Mouse (Mus musculus) forebrain, embryonic 15.5 days (tissue): ENCODE results near the gene Fmod. TPM values are rescaled to one million over a fixed set of nuclear protein-coding genes. Genes with fewer than 3 reads are reported as not detected.

Experiments used
- ATAC-seq: fragments of 200-750 bp; cut with Nextera tagmentation; replicated peaks from 2 replicates; pipeline ENCODE4 v1.8.0; 2017; ENCODE audit warnings: mild to moderate bottlenecking, moderate TSS enrichment, moderate library complexity
- H3K27ac ChIP-seq: fragments of 300-500 bp; sonication (generic); replicated peaks from 2 replicates; pipeline ENCODE4 v1.5.1; 2015; ENCODE audit warnings: mild to moderate bottlenecking, inconsistent platforms
- H3K27me3 ChIP-seq: fragments of 300-500 bp; sonication (generic); 2 replicates; pipeline ENCODE4 v1.6.1; 2015; ENCODE audit warnings: inconsistent platforms
- H3K36me3 ChIP-seq: fragments of 300-500 bp; sonication (generic); 2 replicates; pipeline ENCODE4 v1.6.1; 2015; ENCODE audit warnings: mild to moderate bottlenecking, inconsistent platforms
- H3K4me1 ChIP-seq: fragments of 300-500 bp; sonication (generic); 2 replicates; pipeline ENCODE4 v1.6.1; 2015; ENCODE audit warnings: inconsistent platforms
- H3K4me2 ChIP-seq: fragments of 300-500 bp; sonication (generic); replicated peaks from 2 replicates; pipeline ENCODE4 v1.6.1; 2015; ENCODE audit warnings: mild to moderate bottlenecking, inconsistent platforms
- H3K4me3 ChIP-seq: fragments of 300-500 bp; sonication (generic); 2 replicates; pipeline ENCODE4 v1.5.1; 2015; ENCODE audit warnings: mild to moderate bottlenecking, inconsistent platforms
- H3K9ac ChIP-seq: fragments of 300-500 bp; sonication (generic); replicated peaks from 2 replicates; pipeline ENCODE4 v1.6.1; 2015; ENCODE audit warnings: mild to moderate bottlenecking, inconsistent platforms
- H3K9me3 ChIP-seq: fragments of 300-500 bp; sonication (generic); 2 replicates; pipeline ENCODE4 v1.6.1; 2016; ENCODE audit warnings: inconsistent platforms
- WGBS: fragments of 180-500 bp; shearing (Covaris S2); methylation state at CpG from one replicate; pipeline ENCODE4 v1.1.7; 2015; ENCODE audit warnings: mixed read lengths; 5-methylcytosine and 5-hydroxymethylcytosine counted together
- polyA plus RNA-seq: library from polyadenylated mRNA; unstranded; fragments of >200 nt; fragmentation: Nextera tagmentation; extraction: Ambion mirVana; gene quantifications from 2 replicates; pipeline ENCODE4 v1.2.1, GENCODE M21; 2015

Fmod gene
- polyA plus RNA-seq, 1 experiment from 2014 or later = 4.2 TPM

GRCm38 (mm10) chr1:134057736-134058135 lies 20.7 kb downstream of the Fmod start:
- no peaks in the 10 kb centered on the region for H3K36me3 ChIP-seq
- H3K4me1 ChIP-seq = peaks cover 29% of the 10 kb centered on the region
- H3K27ac ChIP-seq = no peak overlapping the region
- 86% methylated on average over 8 of the region's 8 CpGs for WGBS
- no peaks in the 10 kb centered on the region for H3K27me3 ChIP-seq
- no peak for ATAC-seq
- no peaks in the 10 kb centered on the region for H3K9me3 ChIP-seq
- H3K9ac ChIP-seq = no peak overlapping the region
- no peak overlapping the region for H3K4me2 ChIP-seq
- no peak overlapping the region for H3K4me3 ChIP-seq

GRCm38 (mm10) chr1:134058870-134059269 lies 21.8 kb downstream of the Fmod start:
- H3K4me2 ChIP-seq = no peak overlapping the region
- H3K27ac ChIP-seq = no peak overlapping the region
- H3K4me3 ChIP-seq = no peak overlapping the region
- no peaks in the 10 kb centered on the region for H3K36me3 ChIP-seq
- no peak for ATAC-seq
- peaks cover 41% of the 10 kb centered on the region for H3K4me1 ChIP-seq
- H3K9ac ChIP-seq = no peak overlapping the region
- 66% methylated on average over 6 of the region's 6 CpGs for whole genome bisulfite sequencing
- H3K9me3 ChIP-seq = no peaks in the 10 kb centered on the region
- H3K27me3 ChIP-seq = no peaks in the 10 kb centered on the region

GRCm38 (mm10) chr1:134059739-134060695 lies 23.0 kb downstream of the Fmod start:
- Histone ChIP-seq H3K9me3 (no peaks in the 10 kb centered on the region), H3K9ac (peak overlapping the region; percentile 47; the same call in 1 of the 2 replicates), H3K36me3 (no peaks in the 10 kb centered on the region), H3K27ac (peak overlapping the region; percentile 98), H3K4me3 (peak overlapping the region; percentile 40), H3K4me1 (peaks cover 52% of the 10 kb centered on the region), H3K27me3 (no peaks in the 10 kb centered on the region), H3K4me2 (peak overlapping the region; percentile 66)
- 65% methylated on average over 16 of the region's 16 CpGs for WGBS
- no peak for ATAC-seq

GRCm38 (mm10) chr1:134060849-134061569 lies 24.0 kb downstream of the Fmod start:
- Histone ChIP-seq H3K9me3 (no peaks in the 10 kb centered on the region), H3K4me3 (peak overlapping the region; percentile 40), H3K27ac (peak overlapping the region; percentile 98), H3K4me1 (peaks cover 56% of the 10 kb centered on the region), H3K27me3 (no peaks in the 10 kb centered on the region), H3K4me2 (peak overlapping the region; percentile 66), H3K36me3 (no peaks in the 10 kb centered on the region), H3K9ac (peak overlapping the region; percentile 47)
- ATAC-seq = peak; percentile 85
- WGBS = under 1% methylated on average over 31 of the region's 31 CpGs

GRCm38 (mm10) chr1:134061915-134062314 lies 24.9 kb downstream of the Fmod start:
- H3K4me3 ChIP-seq = no peak overlapping the region
- ATAC-seq = no peak
- H3K27me3 ChIP-seq = no peaks in the 10 kb centered on the region

GRCm38 (mm10) chr1:134062411-134063085 lies 25.5 kb downstream of the Fmod start:
- H3K4me1 ChIP-seq = peaks cover 67% of the 10 kb centered on the region
- H3K4me3 ChIP-seq = peak overlapping the region; percentile 16
- peak; percentile 63 for ATAC-seq
- H3K4me2 ChIP-seq = peak overlapping the region; percentile 36
- H3K27me3 ChIP-seq = no peaks in the 10 kb centered on the region
- no peaks in the 10 kb centered on the region for H3K9me3 ChIP-seq
- WGBS = 3% methylated on average over 11 of the region's 11 CpGs
- H3K27ac ChIP-seq = peak overlapping the region; percentile 98
- no peak overlapping the region for H3K9ac ChIP-seq
- H3K36me3 ChIP-seq = no peaks in the 10 kb centered on the region

More at GRCm38 (mm10) chr1:134061915-134062314, 24.9 kb downstream of the Fmod start:
- Histone ChIP-seq H3K9me3 (no peaks in the 10 kb centered on the region), H3K4me1 (peaks cover 63% of the 10 kb centered on the region), H3K9ac (no peak overlapping the region), H3K27ac (peak overlapping the region; percentile 98), H3K36me3 (no peaks in the 10 kb centered on the region), H3K4me2 (no peak overlapping the region)
- 25% methylated on average over 3 of the region's 3 CpGs for WGBS

- Histone ChIP-seq H3K4me2 (peak overlapping the region; percentile 36), H3K9me3 (no peaks in the 10 kb centered on the region), H3K9ac (0 out of 2 replicates have a peak overlapping the region, but pooled peaks have one; percentile 17), H3K4me1 (peaks cover 67% of the 10 kb centered on the region), H3K4me3 (peak overlapping the region; percentile 16), H3K27me3 (no peaks in the 10 kb centered on the region), H3K27ac (peak overlapping the region; percentile 98), H3K36me3 (no peaks in the 10 kb centered on the region)
- ATAC-seq = peak; percentile 78
- 2% methylated on average over 33 of the region's 33 CpGs for WGBS
These were observed 26.2 kb downstream of the Fmod start for GRCm38 (mm10) chr1:134063086-134063772.

DNA sequence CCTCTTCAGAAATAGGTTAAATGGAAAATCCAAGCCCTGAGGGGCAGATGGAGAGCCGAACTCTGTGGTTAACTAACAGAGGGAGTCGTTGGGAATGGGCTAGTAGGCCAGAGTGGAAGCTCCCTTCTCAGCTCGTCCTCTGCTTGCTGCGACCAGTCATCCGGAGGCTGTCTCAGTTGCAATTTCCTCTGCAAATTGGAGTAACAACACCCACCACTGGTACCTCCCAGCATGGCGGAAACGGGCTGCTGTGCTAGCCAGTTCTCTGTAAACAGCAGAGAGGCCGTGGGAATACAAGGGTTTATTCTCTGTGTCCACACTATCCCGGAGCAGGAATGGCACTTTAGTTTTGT lies 26.7 kb downstream of the Fmod start:
- H3K27ac ChIP-seq = peak overlapping the region; percentile 98
- H3K36me3 ChIP-seq = no peaks in the 10 kb centered on the region
- no peaks in the 10 kb centered on the region for H3K27me3 ChIP-seq
- under 1% methylated on average over 9 of the region's 9 CpGs for WGBS
- peak overlapping the region; percentile 36 for H3K4me2 ChIP-seq
- H3K9ac ChIP-seq = 0 out of 2 replicates have a peak overlapping the region, but pooled peaks have one; percentile 19
- no peaks in the 10 kb centered on the region for H3K9me3 ChIP-seq
- no peak overlapping the region for H3K4me3 ChIP-seq
- H3K4me1 ChIP-seq = peaks cover 67% of the 10 kb centered on the region
- no peak for ATAC-seq

DNA sequence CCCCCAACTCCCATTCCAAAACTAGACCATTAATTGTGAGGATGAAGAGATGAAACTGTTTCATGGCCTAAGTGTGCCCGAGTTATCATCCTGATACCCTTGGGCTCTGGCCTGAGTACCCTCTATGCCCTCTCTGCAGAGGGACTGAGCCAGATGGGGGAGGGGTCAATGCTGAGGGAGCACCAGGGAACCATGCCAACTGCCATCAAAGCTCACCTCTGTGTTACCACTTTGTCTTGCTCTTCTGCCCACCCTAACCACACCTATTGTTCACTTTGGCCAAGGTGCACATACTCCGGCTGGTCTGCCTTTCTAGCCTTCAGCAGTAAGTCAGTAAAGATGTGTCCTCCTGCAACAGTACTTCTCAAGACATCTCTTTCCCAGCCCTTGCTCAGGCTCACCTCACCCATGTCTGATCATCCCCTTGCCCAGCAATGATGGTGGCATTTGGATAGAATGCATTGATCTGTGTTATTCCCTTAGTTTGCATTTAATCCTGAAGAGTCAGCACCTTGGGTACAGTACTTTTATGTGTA lies 27.3 kb downstream of the Fmod start:
- peaks cover 67% of the 10 kb centered on the region for H3K4me1 ChIP-seq
- no peaks in the 10 kb centered on the region for H3K9me3 ChIP-seq
- no peak overlapping the region for H3K4me2 ChIP-seq
- H3K27me3 ChIP-seq = no peaks in the 10 kb centered on the region
- H3K27ac ChIP-seq = peak overlapping the region; percentile 98
- H3K9ac ChIP-seq = 0 out of 2 replicates have a peak overlapping the region, but pooled peaks have one; percentile 19
- H3K36me3 ChIP-seq = no peaks in the 10 kb centered on the region
- ATAC-seq = no peak
- no peak overlapping the region for H3K4me3 ChIP-seq
- WGBS = 53% methylated on average over 2 of the region's 2 CpGs

GRCm38 (mm10) chr1:134065241-134065809 lies 28.3 kb downstream of the Fmod start:
- no peaks in the 10 kb centered on the region for H3K27me3 ChIP-seq
- 73% methylated on average over 4 of the region's 4 CpGs for WGBS
- no peak overlapping the region for H3K4me3 ChIP-seq
- no peaks in the 10 kb centered on the region for H3K9me3 ChIP-seq
- ATAC-seq = no peak
- peak overlapping the region; percentile 98 for H3K27ac ChIP-seq
- H3K36me3 ChIP-seq = no peaks in the 10 kb centered on the region
- peaks cover 64% of the 10 kb centered on the region for H3K4me1 ChIP-seq
- no peak overlapping the region for H3K9ac ChIP-seq
- H3K4me2 ChIP-seq = no peak overlapping the region

- no peaks in the 10 kb centered on the region for H3K36me3 ChIP-seq
- WGBS = 59% methylated on average over 3 of the region's 3 CpGs
- no peak overlapping the region for H3K9ac ChIP-seq
- peak overlapping the region; percentile 16; the same call in 1 of the 2 replicates for H3K27ac ChIP-seq
- H3K4me1 ChIP-seq = peaks cover 65% of the 10 kb centered on the region
- H3K4me3 ChIP-seq = no peak overlapping the region
- no peaks in the 10 kb centered on the region for H3K9me3 ChIP-seq
- H3K4me2 ChIP-seq = no peak overlapping the region
- H3K27me3 ChIP-seq = no peaks in the 10 kb centered on the region
- no peak for ATAC-seq
These were observed 29.5 kb downstream of the Fmod start for GRCm38 (mm10) chr1:134066554-134066953.
